Mouse (Mus musculus) adipocyte (in vitro differentiated cells): Measurements from ENCODE around the gene Bax.
"Not testable (repeated sequence)": the region's sequence is repeated elsewhere in the genome, so short reads cannot be mapped to it uniquely, and the experiment has no call there.

Experiments used
- DNase-seq: peaks from one replicate; pipeline ENCODE4 v3.0.0-alpha.2; 2016; ENCODE audit warnings: low spot score

The Bax gene

DNA sequence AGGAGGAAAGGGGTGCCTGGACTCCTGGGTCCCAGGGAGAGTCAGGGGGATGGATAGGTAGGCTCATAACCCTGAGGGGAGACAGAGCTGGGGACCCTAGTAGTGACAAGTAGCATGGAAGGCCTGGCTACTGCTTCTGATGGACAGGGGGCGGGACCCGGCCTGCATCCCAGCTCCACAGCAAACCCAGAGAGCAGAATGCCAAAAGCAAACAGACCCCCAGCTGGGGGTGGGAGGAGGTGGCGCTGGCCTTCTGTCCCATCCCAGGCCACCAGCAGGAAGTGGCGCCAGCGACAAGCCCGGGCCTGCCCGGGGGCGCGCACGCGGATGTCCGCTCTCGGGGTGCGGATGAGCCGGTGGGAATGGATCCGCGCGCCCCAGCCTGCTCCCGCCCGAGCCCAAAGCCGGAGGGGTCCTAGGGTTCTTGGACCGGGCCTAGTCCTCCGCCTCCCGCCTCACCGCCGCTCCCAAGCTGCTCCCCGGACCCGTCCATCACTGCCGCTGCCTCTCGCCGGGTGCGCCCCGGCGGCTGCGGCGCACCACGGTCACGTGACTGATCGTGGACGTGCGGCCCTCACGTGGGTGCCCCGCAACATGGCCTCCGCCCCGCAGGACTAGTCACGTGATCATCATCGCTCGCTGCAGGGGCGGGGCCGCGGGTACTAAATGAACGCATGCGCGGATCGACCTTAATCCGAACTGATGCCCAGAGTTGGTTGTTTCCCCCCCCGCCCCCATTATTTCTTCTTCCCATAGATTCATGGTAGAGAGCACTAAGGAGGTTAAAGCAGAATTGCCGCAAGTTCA lies at the start of gene Bax:
TSS of gene Bax (minus strand) at position 616 of the 807 bp plus-strand sequence.
- peak; percentile 91 for DNase-seq

DNA sequence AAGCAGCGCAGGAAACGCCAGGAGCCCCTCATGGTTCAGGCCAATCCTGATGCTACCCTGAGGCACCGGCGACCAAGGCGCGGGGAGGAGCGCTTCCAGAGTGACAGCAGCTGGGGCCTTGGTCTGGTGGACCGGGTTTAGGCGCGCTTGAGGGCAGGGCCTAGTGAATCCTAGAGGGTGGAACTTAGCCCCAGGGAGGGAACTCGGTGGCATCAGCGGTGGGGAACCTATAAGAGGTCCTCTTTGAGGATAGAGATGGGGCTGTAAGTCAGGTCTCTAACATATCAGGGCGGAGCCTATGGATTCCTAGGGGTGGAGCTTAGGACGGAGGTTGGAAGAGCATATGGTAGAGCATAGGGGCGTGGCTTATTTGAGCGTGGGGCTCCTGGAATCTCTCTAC lies 48.7 kb upstream of the Bax start:
- DNase-seq = no peak

DNA sequence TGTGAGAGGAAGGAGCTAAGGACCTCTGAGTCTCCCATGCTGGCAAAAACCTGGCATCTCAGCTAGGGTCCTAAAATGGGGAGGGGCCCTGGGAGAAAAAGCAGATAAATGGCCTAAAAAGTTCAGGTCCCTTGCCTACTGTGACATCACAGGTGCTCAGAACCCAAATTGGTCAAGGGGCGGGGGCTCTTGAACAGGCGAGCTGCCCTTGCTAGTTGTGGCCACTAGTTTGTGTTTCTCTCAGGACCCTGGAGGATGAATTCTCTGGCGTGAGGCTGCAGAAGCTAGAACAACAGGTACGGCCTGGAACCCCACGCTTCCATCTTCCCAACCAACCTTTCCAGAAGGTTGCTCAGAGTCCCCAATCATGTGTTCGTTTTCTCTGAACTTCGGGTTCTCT lies 47.7 kb upstream of the Bax start:
- DNase-seq = no peak

DNA sequence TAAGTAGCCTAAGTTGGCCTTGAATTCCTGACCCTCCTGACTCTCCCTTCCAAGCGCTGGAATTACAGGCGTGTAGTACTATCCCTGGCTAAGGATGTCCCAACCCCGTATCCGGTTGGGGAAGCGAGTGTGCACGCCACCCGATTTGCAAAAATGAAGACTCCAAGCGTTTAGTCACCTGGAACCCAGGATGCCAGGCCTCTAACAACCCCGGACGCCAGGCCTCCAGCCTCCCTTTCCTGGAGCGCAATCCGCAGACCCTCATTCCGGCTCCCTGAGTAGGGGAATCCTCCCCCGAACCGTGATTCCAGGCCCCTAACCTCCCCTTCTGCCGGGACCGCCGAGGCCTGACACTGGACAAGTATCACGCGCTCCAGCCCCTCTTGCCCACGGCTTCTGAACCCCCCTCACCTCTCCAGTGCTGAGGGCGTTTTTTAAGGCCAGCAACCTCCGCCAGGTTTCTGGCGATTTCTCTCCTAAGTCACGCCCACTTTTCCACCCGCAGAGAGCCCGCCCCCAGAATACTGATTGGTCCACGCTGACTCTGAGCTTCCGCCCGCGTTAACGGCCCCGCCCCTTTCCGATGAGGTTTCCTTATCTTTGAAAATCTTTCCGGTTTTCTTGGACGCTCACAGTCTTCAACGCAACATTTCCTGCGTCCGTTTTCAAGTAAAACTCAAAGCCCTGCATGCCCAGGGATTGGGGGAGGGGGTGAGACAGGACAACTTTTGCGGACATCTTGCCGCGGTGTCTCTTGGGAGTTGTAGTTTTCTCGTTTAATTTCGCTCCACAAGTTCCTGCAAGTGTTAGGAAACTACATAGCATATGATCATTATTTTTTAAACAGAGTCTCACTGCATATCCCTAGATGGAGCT lies 43.5 kb upstream of the Bax start, which contains the start of gene Nucb1:
TSS of gene Nucb1 (minus strand) at position 495 of the 876 bp plus-strand sequence.
- DNase-seq = peak; percentile 91

DNA sequence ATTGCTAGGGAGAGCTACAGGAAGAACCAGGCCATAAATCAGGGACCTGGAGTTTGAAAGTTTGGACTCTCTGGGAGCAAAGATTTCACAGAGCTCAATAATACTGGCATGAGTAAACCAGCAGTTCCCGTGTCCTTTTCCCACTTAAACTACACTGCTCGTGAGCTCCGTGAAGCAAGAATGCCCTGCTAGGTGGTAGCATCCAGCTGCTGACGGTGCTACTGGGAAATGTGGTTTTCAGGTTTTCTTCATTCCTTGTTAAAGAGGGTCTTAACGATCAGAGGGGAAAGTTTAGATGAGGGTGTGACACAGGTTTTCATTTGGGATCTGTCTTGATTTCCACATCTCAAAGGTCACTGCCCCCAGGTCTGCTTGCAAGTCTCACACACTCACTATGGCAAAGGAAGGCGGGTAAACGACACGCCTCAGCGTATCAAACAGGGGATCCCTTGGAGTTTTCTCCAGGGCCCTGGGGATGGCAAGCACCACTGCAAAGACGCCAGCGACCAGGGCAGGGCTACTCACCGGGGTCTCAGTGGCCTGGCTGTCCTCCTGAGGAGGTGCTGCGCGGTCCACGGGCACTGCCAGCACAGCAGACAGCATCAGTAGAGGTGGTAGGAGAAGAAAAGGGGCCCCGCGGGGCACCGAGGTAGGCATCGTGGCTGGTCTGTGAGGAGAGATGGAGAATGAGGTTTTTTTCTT lies 42.6 kb upstream of the Bax start:
- no peak for DNase-seq

DNA sequence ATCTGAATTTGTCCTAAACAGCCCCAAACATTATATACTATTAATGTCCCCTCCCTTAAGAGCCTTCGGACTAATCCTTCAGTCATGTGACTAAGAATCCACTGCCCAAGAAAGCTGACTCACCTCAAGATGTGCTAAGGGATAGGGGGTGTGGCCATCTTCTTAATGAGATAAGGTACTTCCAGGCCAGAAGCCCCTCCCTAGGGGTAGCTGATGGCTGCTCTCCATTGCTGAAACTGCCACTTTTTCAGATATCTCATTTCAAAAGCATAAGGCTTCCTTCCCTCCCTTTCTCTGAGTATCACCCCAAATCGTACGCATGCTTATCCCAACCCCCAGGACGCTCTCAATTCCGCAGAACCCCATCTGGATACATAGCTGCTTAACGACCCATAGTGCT lies 41.9 kb upstream of the Bax start:
- DNase-seq = no peak

DNA sequence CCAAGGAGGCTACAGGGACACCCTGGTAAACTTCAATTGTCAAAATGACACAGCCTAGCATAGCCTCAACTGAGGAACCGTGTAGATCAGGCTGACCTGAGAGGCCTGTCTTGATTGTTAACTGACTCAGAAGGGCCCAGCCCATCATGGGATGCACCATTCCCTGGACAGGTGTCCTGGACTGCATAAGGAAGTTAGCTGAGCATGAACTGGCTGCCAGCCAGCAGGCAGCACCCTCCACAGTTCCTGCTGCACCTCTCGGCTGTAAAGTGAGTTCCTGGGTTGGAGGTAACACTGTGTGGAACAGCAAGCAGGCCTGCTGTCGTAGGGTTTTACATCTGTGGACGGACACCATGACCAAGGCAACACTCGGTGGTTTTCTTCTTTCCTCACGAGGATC lies 40.9 kb upstream of the Bax start:
- no peak for DNase-seq

DNA sequence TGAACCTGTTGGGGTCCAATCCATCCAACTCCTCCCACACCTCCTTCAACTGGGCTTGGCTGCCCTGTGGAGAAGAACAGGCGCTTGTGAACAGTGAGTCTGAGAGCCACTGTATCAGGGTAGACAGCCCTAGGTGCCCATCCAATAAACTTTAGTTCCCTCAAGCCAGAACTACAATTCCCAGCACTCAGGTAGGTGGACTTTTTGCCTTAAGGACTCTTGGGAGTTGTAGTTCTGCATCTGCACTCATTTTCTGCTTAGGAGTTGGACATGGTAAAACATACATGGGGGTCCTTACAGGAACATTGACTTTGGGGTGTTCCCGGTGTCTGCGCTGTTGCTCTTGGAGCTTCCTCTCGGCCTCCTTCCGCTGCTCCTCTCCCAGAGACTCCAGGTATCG lies 31.7 kb upstream of the Bax start:
- DNase-seq = no peak

DNA sequence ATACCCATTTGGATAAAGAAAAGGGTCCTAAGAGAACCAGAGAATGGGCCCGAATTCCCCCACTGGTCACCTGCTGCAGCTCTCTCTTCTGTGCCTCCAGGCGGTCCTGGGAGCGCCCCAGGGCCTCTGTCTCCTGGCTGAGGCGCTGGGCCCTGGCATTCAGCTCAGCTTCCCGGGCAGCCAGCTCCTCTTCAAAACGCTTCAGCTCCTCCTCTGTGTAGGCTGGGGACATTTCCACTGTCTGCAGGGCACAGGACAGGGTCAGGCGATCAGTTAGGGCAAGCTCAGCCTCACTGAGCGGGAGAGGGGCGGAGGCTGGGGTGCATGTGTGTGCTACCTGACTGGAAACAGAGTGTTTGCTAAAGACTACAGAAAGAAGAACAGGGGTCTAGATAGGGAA lies 27.9 kb upstream of the Bax start:
- DNase-seq = no peak

DNA sequence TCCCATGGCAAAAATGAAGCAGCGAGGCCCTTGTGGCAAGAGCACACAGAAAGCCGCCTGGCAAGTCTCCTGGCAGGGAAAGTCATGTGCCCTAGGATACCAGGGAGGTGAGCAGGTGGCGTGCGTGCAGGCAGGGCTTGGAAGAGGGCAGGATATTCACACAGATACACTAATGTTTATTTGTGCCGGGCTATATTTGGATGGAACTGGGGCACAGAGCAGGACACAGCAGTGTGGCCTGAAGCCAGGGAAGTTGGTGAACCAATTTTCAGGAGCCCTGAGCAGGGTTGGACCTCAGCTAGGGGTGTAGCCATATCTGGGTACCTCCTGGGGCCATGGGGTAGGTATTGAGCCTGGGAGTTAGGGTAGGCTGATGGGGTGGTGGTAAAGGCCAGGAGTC lies 26.3 kb upstream of the Bax start:
- peak; percentile 81 for DNase-seq

DNA sequence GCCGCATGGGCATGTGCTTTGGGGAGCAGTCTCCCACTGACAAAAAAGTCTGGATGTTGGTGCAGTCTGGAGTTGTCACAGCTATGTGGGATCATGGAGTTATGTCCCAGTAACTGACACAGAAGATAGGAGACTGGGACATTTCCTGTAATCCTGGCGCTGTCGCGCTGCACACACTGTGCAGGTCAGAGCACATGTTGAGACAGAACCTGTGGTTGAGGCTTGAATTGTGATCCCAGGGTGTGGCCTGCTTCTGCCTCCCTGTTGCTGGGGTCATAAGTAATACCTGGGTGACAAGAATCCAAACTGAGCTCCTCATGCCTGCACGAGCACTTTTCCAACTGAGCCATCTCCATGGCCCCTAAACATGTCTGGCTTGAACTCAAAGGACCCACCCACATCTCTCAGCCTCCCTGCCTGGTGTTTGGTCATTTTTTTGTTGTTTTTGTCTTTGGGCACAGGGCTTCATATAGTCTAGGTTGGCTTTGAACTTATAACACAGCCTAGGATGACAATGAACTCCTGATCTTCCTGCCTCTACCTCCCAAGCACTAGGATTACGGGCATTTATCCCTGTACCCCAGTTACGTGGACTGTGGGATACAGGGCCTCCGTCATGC lies 25.6 kb upstream of the Bax start:
- no peak for DNase-seq

DNA sequence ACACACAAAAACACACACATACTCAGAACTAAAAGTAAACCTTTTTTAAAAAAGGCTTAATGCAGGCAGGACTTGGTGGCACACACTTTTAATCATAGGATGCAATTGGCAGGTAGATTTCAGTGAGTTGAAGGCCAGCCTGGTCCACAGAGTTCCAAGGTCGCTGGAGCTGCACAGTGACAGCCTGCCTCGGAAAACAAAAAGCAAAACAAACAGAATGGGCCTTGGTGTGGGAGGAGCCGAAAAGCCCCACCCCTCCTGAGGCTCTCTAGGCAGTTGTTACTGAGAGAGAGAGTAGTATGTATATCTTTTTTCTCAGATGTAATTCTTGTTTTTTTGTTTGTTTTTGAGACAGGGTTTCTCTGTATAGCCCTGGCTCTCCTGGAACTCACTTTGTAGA lies 24.6 kb upstream of the Bax start:
- DNase-seq = peak; percentile 49

DNA sequence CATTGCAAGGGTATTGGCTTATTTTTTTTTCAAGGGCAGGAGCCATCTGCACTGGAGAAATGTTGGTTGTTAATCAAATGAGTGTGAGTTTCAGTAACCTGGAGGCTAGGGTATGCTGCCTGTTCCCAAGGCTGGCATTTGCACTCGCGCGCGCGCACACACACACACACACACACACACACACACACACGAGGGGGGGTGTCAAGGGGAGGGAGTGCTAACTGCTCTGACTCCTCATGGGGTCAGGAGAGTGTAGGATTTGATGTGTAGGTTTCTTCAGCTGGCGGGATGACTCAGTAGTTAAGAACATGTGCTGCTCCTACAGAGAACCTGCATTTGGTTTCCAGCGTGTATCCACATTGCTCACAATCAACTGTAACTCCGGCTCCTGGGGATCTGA lies 24.1 kb upstream of the Bax start:
- DNase-seq = no peak

DNA sequence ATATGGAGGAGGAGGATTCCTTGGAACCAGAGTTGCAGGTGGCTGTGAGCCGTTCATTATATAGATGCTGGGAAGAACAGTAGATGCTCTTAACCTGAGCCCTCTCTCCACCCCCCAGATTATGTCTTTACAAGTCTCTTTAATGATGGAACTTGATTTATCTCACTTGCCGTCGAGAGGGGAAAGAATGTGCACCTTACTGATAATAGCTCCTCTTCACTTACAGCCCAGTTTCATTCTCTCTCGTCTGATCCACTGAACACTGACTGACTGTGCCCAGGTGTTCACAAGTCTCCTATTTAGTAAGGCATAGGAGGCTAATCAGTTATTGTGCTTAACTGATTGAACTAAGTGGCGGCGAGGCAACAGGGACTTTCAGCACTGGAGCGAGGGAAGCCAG lies 22.9 kb upstream of the Bax start:
- DNase-seq = no peak

DNA sequence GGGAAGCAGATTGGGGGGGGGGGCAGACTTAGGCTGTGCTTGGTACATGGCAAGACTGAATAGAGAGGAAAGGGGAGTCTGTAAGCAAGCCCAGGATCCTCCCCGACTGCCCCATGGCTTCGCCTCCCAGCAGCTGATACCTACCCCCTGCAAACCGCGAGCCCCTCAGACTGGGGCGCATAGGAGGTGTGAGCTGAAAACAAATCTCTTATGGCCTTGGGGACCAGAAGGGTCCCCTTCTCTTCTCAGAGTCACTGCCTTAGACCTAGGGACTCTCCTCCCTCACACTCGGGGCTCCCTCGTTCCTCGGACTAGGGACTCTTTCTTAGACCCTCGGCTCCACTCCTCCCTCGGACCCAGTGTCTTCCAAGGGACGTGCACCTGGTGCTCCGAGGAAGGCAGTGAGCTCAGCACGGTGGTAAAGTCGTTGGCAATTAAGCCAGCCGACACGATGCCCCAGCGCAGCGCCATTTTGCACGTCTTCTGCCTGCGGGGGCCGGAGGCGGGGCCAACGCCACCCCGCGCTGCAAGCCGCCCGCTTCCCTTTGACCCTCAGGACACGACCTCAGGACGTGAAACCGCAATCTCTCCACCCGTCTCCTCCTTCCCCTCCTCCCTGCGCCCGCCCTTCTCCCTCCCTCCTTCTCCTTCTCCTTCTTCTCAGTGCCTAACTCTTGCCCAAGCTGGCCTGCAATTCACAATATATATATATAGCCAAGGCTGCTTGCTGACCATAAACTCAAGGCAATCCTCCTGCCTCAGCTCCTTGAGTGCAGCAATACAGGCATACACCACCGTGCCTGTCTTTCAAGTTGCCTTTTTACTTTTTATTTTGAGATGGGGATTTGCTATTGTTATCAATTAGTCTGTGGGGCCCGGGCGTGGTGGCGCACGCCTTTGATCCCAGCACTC lies 21.9 kb upstream of the Bax start, which contains the start of gene Dhdh:
TSS of gene Dhdh (minus strand) at position 513 of the 912 bp plus-strand sequence.
- DNase-seq = no peak

DNA sequence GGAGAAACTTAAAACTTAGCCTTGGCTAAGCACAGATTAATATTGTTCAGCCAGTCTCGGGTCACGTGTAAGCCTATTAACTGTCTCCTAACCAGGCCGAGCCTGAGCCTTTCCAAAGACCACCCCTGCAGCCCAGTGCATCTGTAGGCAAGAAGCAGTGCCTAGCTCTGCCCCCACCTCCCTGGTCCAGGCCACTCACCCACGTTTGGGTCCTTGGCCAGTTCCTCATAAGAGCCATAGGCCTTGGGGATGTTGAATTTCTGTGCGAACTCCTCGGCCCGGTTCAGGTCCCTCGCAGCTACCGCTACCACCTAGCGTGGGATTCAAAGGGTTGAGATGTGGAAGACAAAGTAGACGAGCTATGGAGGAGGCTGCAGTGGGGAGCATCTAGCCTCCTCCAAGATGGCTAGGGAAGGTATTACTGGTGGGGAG lies 21.2 kb upstream of the Bax start:
- DNase-seq = no peak

DNA sequence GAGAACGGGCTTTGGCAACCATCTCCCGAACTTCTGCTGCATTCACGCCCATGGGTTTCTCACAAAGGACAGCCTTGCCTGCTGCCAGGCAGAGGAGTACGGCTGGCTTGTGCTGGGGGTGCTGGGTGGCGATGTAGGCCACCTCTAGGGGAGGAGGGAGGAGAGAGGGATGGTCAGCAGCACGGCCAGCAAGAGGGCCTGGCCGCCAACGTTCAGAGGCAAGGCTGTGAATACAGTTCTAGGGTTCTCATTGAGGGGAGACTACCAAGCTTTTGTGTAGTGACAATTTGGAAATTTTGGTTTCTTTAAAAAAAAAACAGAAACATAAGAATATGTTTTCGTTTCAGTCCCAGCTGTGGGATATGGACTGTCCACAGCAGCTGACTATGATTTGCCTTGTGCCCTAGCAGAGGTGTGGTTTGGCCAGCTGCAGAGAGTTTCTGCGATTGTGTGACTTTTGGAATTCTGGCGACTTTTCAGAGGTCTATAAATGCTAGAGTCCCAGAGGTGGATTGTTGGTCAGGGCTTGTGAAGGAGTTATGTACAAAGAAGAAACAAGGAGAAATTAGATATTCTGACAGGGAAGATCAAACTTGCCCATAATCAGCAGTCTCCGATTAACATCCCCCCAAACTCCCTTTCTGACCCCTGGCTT lies 20.2 kb upstream of the Bax start, which contains the start of gene Gm45808:
TSS of gene Gm45808 (minus strand) at position 51 of the 655 bp plus-strand sequence.
- peak; percentile 70 for DNase-seq

DNA sequence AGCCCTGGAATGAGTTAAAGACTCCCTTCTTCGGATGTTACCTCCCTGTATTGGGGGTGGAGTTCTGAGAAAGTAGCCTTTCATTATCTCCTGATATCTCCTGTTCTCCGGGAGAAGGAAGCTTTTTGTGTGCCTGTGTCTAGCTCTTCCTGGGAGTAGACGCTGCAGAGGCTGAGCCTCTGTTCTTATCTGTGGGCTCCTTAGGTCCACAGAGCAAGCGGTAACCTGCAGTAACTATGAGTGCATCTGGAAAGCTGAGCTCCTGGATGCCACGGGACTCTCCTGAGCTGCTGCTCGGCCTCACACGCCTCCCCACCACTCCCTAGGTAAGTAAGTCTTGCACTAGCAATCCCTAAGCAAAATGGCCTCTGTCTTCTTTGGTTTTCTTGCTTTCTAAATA lies 19.5 kb upstream of the Bax start:
- no peak for DNase-seq

DNA sequence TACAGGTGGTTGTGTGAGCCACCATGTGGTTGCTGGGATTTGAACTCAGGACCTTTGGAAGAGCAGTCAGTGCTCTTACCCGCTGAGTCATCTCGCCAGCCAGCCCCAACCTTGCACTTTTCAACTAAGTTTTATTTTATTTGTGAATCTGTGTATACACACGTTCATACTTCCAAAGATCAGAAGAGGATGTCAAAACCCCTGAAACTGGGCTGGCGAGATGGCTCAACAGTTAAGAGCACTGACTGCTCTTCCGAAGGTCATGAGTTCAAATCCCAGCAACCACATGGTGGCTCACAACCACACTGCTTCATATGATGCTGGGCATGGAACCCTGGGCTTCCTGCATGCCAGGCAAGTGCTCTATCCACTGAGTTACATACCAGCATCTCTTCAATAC lies 18.3 kb upstream of the Bax start:
- not testable (repeated sequence) for DNase-seq

DNA sequence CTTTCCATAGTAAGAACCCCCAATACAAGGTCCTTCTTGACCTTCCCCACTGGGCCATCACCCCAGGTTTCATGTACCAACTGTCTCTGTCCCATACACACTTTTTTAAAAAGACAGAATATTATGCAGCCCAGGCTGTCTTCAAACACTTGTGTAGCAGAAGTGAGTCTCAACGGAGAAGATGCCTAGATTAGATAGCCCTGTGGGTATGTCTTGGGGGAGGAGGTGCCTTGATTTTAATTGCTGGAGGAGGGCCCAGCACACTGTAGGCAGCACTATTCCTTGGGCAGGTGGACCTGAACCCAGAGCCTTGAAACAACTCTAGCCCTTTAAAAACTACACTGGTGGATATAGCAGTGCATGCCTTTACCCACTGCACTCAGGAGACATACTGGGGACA lies 15.5 kb upstream of the Bax start:
- DNase-seq = no peak
